Mouse (Mus musculus) stomach, adult 2 months (tissue): ENCODE results near the gene Gm3542. TPM values are rescaled to one million over a fixed set of nuclear protein-coding genes. Genes with fewer than 3 reads are reported as not detected.

Experiments
- polyA plus RNA-seq: library from polyadenylated mRNA; depleted of rRNA; stranded (reverse); fragments of >200 nt; gene quantifications from 2 replicates; pipeline ENCODE4 v1.2.3, GENCODE M21; 2012; rRNA removed

The Gm3542 gene
- polyA plus RNA-seq = not detected in 2 replicates

DNA sequence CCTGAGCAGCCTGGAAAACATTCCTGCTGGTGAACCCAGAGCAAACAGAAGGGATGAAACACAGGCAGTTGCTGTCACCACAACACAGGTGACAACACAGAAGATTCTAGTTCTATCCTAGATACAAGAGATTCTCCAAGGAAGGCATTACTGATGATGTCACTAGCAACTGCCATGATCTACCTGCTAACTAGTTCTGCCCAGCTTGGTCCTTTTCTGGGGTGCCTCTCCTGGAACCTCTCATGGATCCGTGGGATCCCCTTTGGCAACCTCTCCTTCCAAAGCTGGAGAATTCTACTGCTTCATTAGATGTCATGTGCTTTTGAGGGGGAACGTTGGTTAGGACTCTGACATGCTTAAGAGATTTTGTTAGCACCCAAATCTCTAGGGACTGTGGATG lies at the start of gene Gm3542:
Gm3542 (minus strand) TSS at position 101 of the 400 bp plus-strand sequence.

Other genes with a start within 250 kb of the Gm3542 start
- gene Gm8279, start 203.4 kb downstream of the Gm3542 start, polyA plus RNA-seq = not detected in 2 replicates
- not detected in 2 replicates for gene Gm3317, start 170.4 kb downstream of the Gm3542 start, polyA plus RNA-seq
- gene Gm8271, start 149.1 kb downstream of the Gm3542 start, polyA plus RNA-seq = not detected in 2 replicates
- gene Gm3526, start 74.3 kb downstream of the Gm3542 start, polyA plus RNA-seq = not detected in 2 replicates
- gene Gm3500, start 54.1 kb upstream of the Gm3542 start, polyA plus RNA-seq = not detected in 2 replicates
- 0.03 TPM in 1 of 2 replicates, not detected in the other for gene Gm3194, start 120.5 kb upstream of the Gm3542 start, polyA plus RNA-seq
- gene Gm8246, start 142.9 kb upstream of the Gm3542 start, polyA plus RNA-seq = not detected in 2 replicates
- gene Gm3187, start 149.3 kb upstream of the Gm3542 start, polyA plus RNA-seq = not detected in 2 replicates
- not detected in 2 replicates for gene Gm3488, start 166.7 kb upstream of the Gm3542 start, polyA plus RNA-seq
- not detected in 2 replicates for gene Gm3532, start 203.6 kb upstream of the Gm3542 start, polyA plus RNA-seq